Comparison of ENCODE assay signal across 14 mouse cellular contexts in the genomic region with DNA sequence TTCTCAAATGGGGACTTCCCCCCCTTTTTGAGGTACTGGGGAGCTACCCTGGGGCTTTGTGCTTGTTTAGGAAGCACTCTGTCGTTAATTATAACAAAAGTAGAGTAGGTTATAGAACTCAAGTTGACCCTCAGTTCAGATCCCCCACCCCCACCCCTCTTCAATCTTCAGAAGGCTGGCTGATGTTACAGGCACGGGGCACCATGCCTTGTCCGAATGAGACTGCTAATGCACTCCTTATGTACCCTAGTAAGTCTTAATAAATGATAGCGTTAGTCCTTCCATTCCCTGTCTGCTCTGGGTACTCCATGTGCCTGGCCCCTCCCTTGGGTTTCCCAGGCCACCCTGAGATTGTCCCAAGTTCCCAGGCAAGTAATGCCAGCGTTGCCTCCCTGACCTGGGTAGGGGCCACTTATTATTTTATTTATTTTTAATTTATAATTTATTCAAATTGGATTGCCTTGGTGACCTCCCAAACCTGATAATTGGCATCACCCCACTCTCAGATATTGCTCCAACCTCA. TPM values are rescaled to one million over a fixed set of nuclear protein-coding genes. Genes with fewer than 3 reads are reported as not detected.
DNase-seq lines count a peak whose midpoint lies in the region; ATAC-seq and TF ChIP-seq lines count a peak whose summit lies in the region.
"Had no signal": no experiment of that assay in that cellular context is flagged by ENCODE, and none has a peak within 500 bp of the region (broad histone marks: within the 10 kb centered on the region; RNA-seq: fewer than 3 reads in every experiment).

No protein-coding gene starts in this region.

- DNase-seq in heart, postnatal 36 days = no peak
- DNase-seq in liver, embryonic 11.5 days (ENCODE audit: low spot score) = no peak
- no peak for DNase-seq in liver, postnatal 0 days
- DNase-seq in embryonic facial prominence, embryonic 14.5 days (ENCODE audit: low spot score) = no peak
- DNase-seq in adrenal gland, postnatal 36 days = no peak
- DNase-seq: adrenal gland, postnatal 14 days; cerebellum, adult 2 months; right cerebral cortex, postnatal 25 days had no signal

- intact Hi-C loops in heart, postnatal 36 days (cut with DNase I) = loop anchor here (5.0 to 10.0 kb wide), 2 partner anchors 104 to 266 kb away; partner anchors contain the start of gene Ccng2

- no peaks in the 10 kb centered on the region for H3K27me3 ChIP-seq in heart, embryonic 11.5 days (ENCODE audit: control insufficient read depth, insufficient read depth, low read length)
- no peaks in the 10 kb centered on the region for H3K27me3 ChIP-seq in liver, embryonic 11.5 days (replicated peaks; ENCODE audit: control insufficient read depth, insufficient read depth, low read length)
- H3K27me3 ChIP-seq in liver, postnatal 0 days (ENCODE audit: insufficient read depth, low read length) = no peaks in the 10 kb centered on the region
- H3K27me3 ChIP-seq in embryonic facial prominence, embryonic 14.5 days (replicated peaks; ENCODE audit: control insufficient read depth, insufficient read depth, low read length) = no peaks in the 10 kb centered on the region
- no peaks in the 10 kb centered on the region for H3K27me3 ChIP-seq in liver, embryonic 12.5 days (replicated peaks)
- H3K27me3 ChIP-seq: forebrain, embryonic 13.5 days; Patski had no signal

- no peak overlapping the region for H3K9ac ChIP-seq in heart, embryonic 11.5 days (ENCODE audit: low read depth, low read length)
- no peak overlapping the region for H3K9ac ChIP-seq in liver, embryonic 11.5 days (ENCODE audit: low read depth, low read length)
- no peak overlapping the region for H3K9ac ChIP-seq in liver, postnatal 0 days (replicated peaks)
- H3K9ac ChIP-seq in embryonic facial prominence, embryonic 14.5 days (ENCODE audit: low read depth, low read length) = no peak overlapping the region
- H3K9ac ChIP-seq in liver, embryonic 12.5 days = no peak overlapping the region
- H3K9ac ChIP-seq: forebrain, embryonic 13.5 days had no signal

- no peaks in the 10 kb centered on the region for H3K9me3 ChIP-seq in heart, embryonic 11.5 days (replicated peaks; ENCODE audit: control insufficient read depth, low read length)
- H3K9me3 ChIP-seq in liver, embryonic 11.5 days (ENCODE audit: control insufficient read depth, low read length) = no peaks in the 10 kb centered on the region
- H3K9me3 ChIP-seq in liver, postnatal 0 days (ENCODE audit: low read length) = no peaks in the 10 kb centered on the region
- no peaks in the 10 kb centered on the region for H3K9me3 ChIP-seq in embryonic facial prominence, embryonic 14.5 days (ENCODE audit: control insufficient read depth, low read length)
- no peaks in the 10 kb centered on the region for H3K9me3 ChIP-seq in liver, embryonic 12.5 days (replicated peaks)
- H3K9me3 ChIP-seq: forebrain, embryonic 13.5 days had no signal

- TF ChIP-seq EP300 in liver, postnatal 0 days (IDR thresholded peaks at IDR 0.05; ENCODE audit: low read depth) = no peak

- H3K4me2 ChIP-seq in heart, embryonic 11.5 days = no peak overlapping the region
- H3K4me2 ChIP-seq in liver, embryonic 11.5 days = no peak overlapping the region
- no peak overlapping the region for H3K4me2 ChIP-seq in liver, postnatal 0 days (ENCODE audit: low read depth, low read length)
- H3K4me2 ChIP-seq in embryonic facial prominence, embryonic 14.5 days (ENCODE audit: low read depth, low read length) = no peak overlapping the region
- no peak overlapping the region for H3K4me2 ChIP-seq in liver, embryonic 12.5 days
- H3K4me2 ChIP-seq: forebrain, embryonic 13.5 days had no signal

- ATAC-seq in heart, embryonic 11.5 days (replicated peaks; ENCODE audit: insufficient number of reproducible peaks, low FRiP score, low TSS enrichment) = no peak
- ATAC-seq in liver, embryonic 11.5 days (replicated peaks; ENCODE audit: low FRiP score) = no peak
- no peak for ATAC-seq in liver, postnatal 0 days
- no peak for ATAC-seq in embryonic facial prominence, embryonic 14.5 days (ENCODE audit: low read depth)
- no peak for ATAC-seq in liver, embryonic 12.5 days
- ATAC-seq in erythroid progenitor cell, adult 5-6 weeks (replicated peaks; ENCODE audit: low FRiP score, poor library complexity, severe bottlenecking) = no peak
- ATAC-seq: forebrain, embryonic 13.5 days had no signal

- no peak for TF ChIP-seq CTCF in liver, postnatal 0 days (IDR thresholded peaks at IDR 0.05; ENCODE audit: low read depth)

- no peak overlapping the region for H3K4me3 ChIP-seq in heart, embryonic 11.5 days (ENCODE audit: low read depth, low read length)
- H3K4me3 ChIP-seq in liver, embryonic 11.5 days (ENCODE audit: low read depth, low read length) = no peak overlapping the region
- no peak overlapping the region for H3K4me3 ChIP-seq in liver, postnatal 0 days (ENCODE audit: low read depth, low read length)
- H3K4me3 ChIP-seq in embryonic facial prominence, embryonic 14.5 days (ENCODE audit: low read depth, low read length) = no peak overlapping the region
- no peak overlapping the region for H3K4me3 ChIP-seq in liver, embryonic 12.5 days
- H3K4me3 ChIP-seq: forebrain, embryonic 13.5 days had no signal

- no peaks in the 10 kb centered on the region for H3K36me3 ChIP-seq in heart, embryonic 11.5 days (ENCODE audit: control insufficient read depth, insufficient read depth, low read length)
- H3K36me3 ChIP-seq in liver, embryonic 11.5 days (ENCODE audit: control insufficient read depth, insufficient read depth, low read length) = no peaks in the 10 kb centered on the region
- H3K36me3 ChIP-seq in liver, postnatal 0 days (replicated peaks; ENCODE audit: insufficient read depth, low read length) = no peaks in the 10 kb centered on the region
- H3K36me3 ChIP-seq in embryonic facial prominence, embryonic 14.5 days (ENCODE audit: control insufficient read depth, insufficient read depth, low read length) = no peaks in the 10 kb centered on the region
- H3K36me3 ChIP-seq in liver, embryonic 12.5 days = no peaks in the 10 kb centered on the region

- 50% methylated on average over 5 of the region's 5 CpGs for WGBS in heart, embryonic 11.5 days (ENCODE audit: insufficient replicate concordance)
- 37% methylated on average over 5 of the region's 5 CpGs for WGBS in liver, embryonic 11.5 days
- WGBS in liver, postnatal 0 days (ENCODE audit: insufficient replicate concordance) = 48% methylated on average over 5 of the region's 5 CpGs
- WGBS in embryonic facial prominence, embryonic 14.5 days = 17% methylated on average over 5 of the region's 5 CpGs
- 34% methylated on average over 5 of the region's 5 CpGs for WGBS in liver, embryonic 12.5 days (ENCODE audit: insufficient replicate concordance)

- peak overlapping the region; percentile 88 for H3K27ac ChIP-seq in heart, embryonic 11.5 days (ENCODE audit: low read depth, low read length)
- H3K27ac ChIP-seq in liver, embryonic 11.5 days (ENCODE audit: low read depth, low read length) = peak overlapping the region; percentile 84
- no peak overlapping the region for H3K27ac ChIP-seq in liver, postnatal 0 days (ENCODE audit: low read depth)
- H3K27ac ChIP-seq in embryonic facial prominence, embryonic 14.5 days (replicated peaks; ENCODE audit: low read depth, low read length) = peak overlapping the region; percentile 92
- peak overlapping the region; percentile 36; the same call in 1 of the 2 replicates for H3K27ac ChIP-seq in liver, embryonic 12.5 days
- H3K27ac ChIP-seq: forebrain, embryonic 13.5 days had no signal

- peaks cover 32% of the 10 kb centered on the region for H3K4me1 ChIP-seq in heart, embryonic 11.5 days (ENCODE audit: control insufficient read depth, insufficient read depth, low read length)
- peaks cover 11% of the 10 kb centered on the region for H3K4me1 ChIP-seq in liver, embryonic 11.5 days (replicated peaks; ENCODE audit: control insufficient read depth, insufficient read depth, low read length)
- H3K4me1 ChIP-seq in liver, postnatal 0 days (ENCODE audit: insufficient read depth) = peaks cover 5% of the 10 kb centered on the region
- peaks cover 41% of the 10 kb centered on the region for H3K4me1 ChIP-seq in embryonic facial prominence, embryonic 14.5 days (ENCODE audit: control insufficient read depth, insufficient read depth, low read length)
- H3K4me1 ChIP-seq in liver, embryonic 12.5 days = 0 out of 2 replicates have a peak, but pooled peaks cover 5% of the 10 kb centered on the region

RNA-seq across cellular contexts. Expression of gene Sowahb, which starts 46.3 kb away (rescaled TPM):
- polyA plus RNA-seq in heart, embryonic 11.5 days (2014; fragmentation: Nextera tagmentation; extraction: Ambion mirVana) = 0.13 and 0.15 TPM in 2 replicates
- total RNA-seq in heart, postnatal 36 days (2021) = under 1 TPM in 1 of 2 experiments, not detected in 1; 0.08 TPM
- polyA plus RNA-seq in liver, embryonic 11.5 days (2014; fragmentation: Nextera tagmentation; extraction: Ambion mirVana) = 0.44 and 0.51 TPM in 2 replicates
- 1.8 and 3.9 TPM in 2 replicates for polyA plus RNA-seq in liver, postnatal 0 days (2015; fragmentation: Nextera tagmentation; extraction: Ambion mirVana)
- 0.50 and 0.76 TPM in 2 replicates for polyA plus RNA-seq in embryonic facial prominence, embryonic 14.5 days (2014; fragmentation: Nextera tagmentation; extraction: Ambion mirVana)
- 0.36 and 0.50 TPM in 2 replicates for polyA plus RNA-seq in liver, embryonic 12.5 days (2016; fragmentation: Nextera tagmentation; extraction: Ambion mirVana)
- total RNA-seq in erythroid progenitor cell, adult 5-6 weeks (2015; ENCODE audit: low replicate concordance) = not detected in 2 replicates
- not detected in 2 replicates for total RNA-seq in erythroid progenitor cell, adult 5-6 weeks (2017; ENCODE audit: low replicate concordance)
- not detected for total RNA-seq in adrenal gland, postnatal 36 days (2021)
- total RNA-seq: hematopoietic stem cell, adult 5-6 weeks had no signal
- polyA plus RNA-seq: forebrain, embryonic 13.5 days had no signal
